Mouse (Mus musculus) layer of hippocampus, postnatal 14 days (tissue): ENCODE measurements at regions not wholly inside any gene's neighbourhood (a gene's known extent, or its start where the extent isn't known, plus 50 kb on each side); places are given as distances from the start of the nearest gene placed in this dataset.

ENCODE experiments used
- DNase-seq, 2 experiments: peaks; one replicate each; pipeline ENCODE4 v3.0.0; 2021 to 2022; ENCODE audit warnings: low spot score in 2 of 2, mixed read lengths in 1 of 2

GRCm38 (mm10) chr13:51297231-51297880 lies 111.1 kb upstream of the S1pr3 start:
- no peak for DNase-seq

GRCm38 (mm10) chr13:51299047-51299760 lies 109.2 kb upstream of the S1pr3 start:
- no peak for DNase-seq

- DNase-seq: no peak
Measured at GRCm38 (mm10) chr13:51301476-51301875, 107.0 kb upstream of the S1pr3 start.

GRCm38 (mm10) chr13:51303112-51303511 lies 105.3 kb upstream of the S1pr3 start:
- DNase-seq: no peak

- DNase-seq: no peak
Measured at GRCm38 (mm10) chr13:51304631-51305030, 103.8 kb upstream of the S1pr3 start.

- no peak for DNase-seq
Measured at GRCm38 (mm10) chr13:51309446-51309845, 99.0 kb upstream of the S1pr3 start.

- no peak for DNase-seq
Measured at GRCm38 (mm10) chr13:51310041-51310440, 98.4 kb upstream of the S1pr3 start.

GRCm38 (mm10) chr13:51311679-51312255 lies 96.7 kb upstream of the S1pr3 start:
- no peak for DNase-seq

GRCm38 (mm10) chr13:51313129-51313850 lies 95.1 kb upstream of the S1pr3 start:
- no peak for DNase-seq

- no peak for DNase-seq
Measured at GRCm38 (mm10) chr13:51314541-51314977, 93.9 kb upstream of the S1pr3 start.

- no peak for DNase-seq
Measured at GRCm38 (mm10) chr13:51315008-51315778, 93.2 kb upstream of the S1pr3 start.

- no peak for DNase-seq
Measured at GRCm38 (mm10) chr13:51315779-51316041, 92.7 kb upstream of the S1pr3 start.

GRCm38 (mm10) chr13:51323058-51323715 lies 85.3 kb upstream of the S1pr3 start:
- no peak for DNase-seq

GRCm38 (mm10) chr13:51324714-51325113 lies 83.7 kb upstream of the S1pr3 start:
- DNase-seq: no peak

- DNase-seq: no peak
Measured at GRCm38 (mm10) chr13:51325298-51325697, 83.1 kb upstream of the S1pr3 start.

- DNase-seq: no peak
Measured at GRCm38 (mm10) chr13:51326128-51326527, 82.3 kb upstream of the S1pr3 start.

GRCm38 (mm10) chr13:51328131-51328970 lies 80.1 kb upstream of the S1pr3 start:
- DNase-seq: peak; percentile 15 to 16

GRCm38 (mm10) chr13:51328971-51329346 lies 79.5 kb upstream of the S1pr3 start:
- no peak for DNase-seq

GRCm38 (mm10) chr13:51329717-51330116 lies 78.7 kb upstream of the S1pr3 start:
- no peak for DNase-seq

- DNase-seq: no peak
Measured at GRCm38 (mm10) chr13:51332271-51332670, 76.2 kb upstream of the S1pr3 start.
